Mouse (Mus musculus): ENCODE results near the gene Daxx. TPM values are rescaled to one million over a fixed set of nuclear protein-coding genes. Genes with fewer than 3 reads are reported as not detected.
"Not testable (repeated sequence)": the region's sequence is repeated elsewhere in the genome, so short reads cannot be mapped to it uniquely, and the experiment has no call there.

Gene Daxx
- polyA plus RNA-seq (2012; fragmentation: generic; extraction: Trizol), result 19.3 TPM
- long read RNA-seq, experiment 1, transcript Daxx-201 (8 exons, 2,581 nt), result major isoform, 20 of 26 reads
- long read RNA-seq, experiment 1, partial matches to known transcripts, result 4 of 26 reads
- long read RNA-seq, experiment 1, other reads (novel, unspliced or antisense), result 2 of 26 reads
- long read RNA-seq, experiment 2, transcript Daxx-201 (8 exons, 2,581 nt), result major isoform, 216 of 271 reads
- long read RNA-seq, experiment 2, partial matches to known transcripts, result 6 of 271 reads
- long read RNA-seq, experiment 2, other reads (novel, unspliced or antisense), result 45 of 271 reads

GRCm38 (mm10) chr17:33909077-33909868, at the start of gene Daxx:
Daxx (plus strand) TSS chr17:33909414.
- peak; percentile 19 for TF ChIP-seq MAX (IDR thresholded peaks at IDR 0.05)
- TF ChIP-seq MYOD1 (IDR thresholded peaks at IDR 0.05; ENCODE audit: control insufficient read depth, insufficient read length, low read depth), result no peak
- Histone ChIP-seq H3K79me3 (ENCODE audit: low read depth) (peaks cover 3% of the 10 kb centered on the region), H3K27me3 (ENCODE audit: control insufficient read depth, insufficient read depth, insufficient read length) (no peaks in the 10 kb centered on the region), H3K79me2 (ENCODE audit: control insufficient read depth, insufficient read depth) (peaks cover 43% of the 10 kb centered on the region), H3K4me3 (ENCODE audit: insufficient read depth, poor library complexity, severe bottlenecking) (peak within 1 kb of the TSS; percentile 82), H3K36me3 (ENCODE audit: control insufficient read depth, insufficient read depth) (peaks cover 29% of the 10 kb centered on the region), H3ac (ENCODE audit: control insufficient read depth, insufficient read length, low read depth) (peak within 1 kb of the TSS; percentile 98)

- TF ChIP-seq USF1 (IDR thresholded peaks at IDR 0.05; ENCODE audit: low read depth), result no peak
- peak; percentile 30 for TF ChIP-seq CTCF (IDR thresholded peaks at IDR 0.05; ENCODE audit: control insufficient read depth, insufficient read depth, insufficient read length)
- Histone ChIP-seq H3K36me3 (ENCODE audit: control insufficient read depth, insufficient read depth) (no peaks in the 10 kb centered on the region), H3K79me2 (ENCODE audit: control insufficient read depth, insufficient read depth) (no peaks in the 10 kb centered on the region), H3K79me3 (ENCODE audit: low read depth) (no peaks in the 10 kb centered on the region), H3K4me3 (ENCODE audit: insufficient read depth, poor library complexity, severe bottlenecking) (no peak overlapping the region), H3K27me3 (ENCODE audit: control insufficient read depth, insufficient read depth, insufficient read length) (no peaks in the 10 kb centered on the region), H3ac (ENCODE audit: control insufficient read depth, insufficient read length, low read depth) (no peak overlapping the region)
Measured at GRCm38 (mm10) chr17:33865330-33866030, 43.7 kb upstream of the Daxx start.

GRCm38 (mm10) chr17:33873537-33873936, 35.7 kb upstream of the Daxx start, which contains the start of gene Gm7029:
Gm7029 (plus strand) TSS chr17:33873837.
- H3K79me3 ChIP-seq (ENCODE audit: low read depth); H3K27me3 ChIP-seq (ENCODE audit: control insufficient read depth, insufficient read depth, insufficient read length); H3K79me2 ChIP-seq (ENCODE audit: control insufficient read depth, insufficient read depth); H3ac ChIP-seq (ENCODE audit: control insufficient read depth, insufficient read length, low read depth); H3K4me3 ChIP-seq (ENCODE audit: insufficient read depth, poor library complexity, severe bottlenecking): not testable (repeated sequence)
- H3K36me3 ChIP-seq (ENCODE audit: control insufficient read depth, insufficient read depth), result peaks cover 22% of the 10 kb centered on the region

GRCm38 (mm10) chr17:33874411-33874810, 34.8 kb upstream of the Daxx start:
- TF ChIP-seq USF1 (IDR thresholded peaks at IDR 0.05; ENCODE audit: low read depth), result no peak
- TF ChIP-seq MAX (IDR thresholded peaks at IDR 0.05), result no peak
- TF ChIP-seq CTCF (IDR thresholded peaks at IDR 0.05; ENCODE audit: control insufficient read depth, insufficient read depth, insufficient read length), result no peak
- TF ChIP-seq MYOD1 (IDR thresholded peaks at IDR 0.05; ENCODE audit: control insufficient read depth, insufficient read length, low read depth), result no peak
- TF ChIP-seq MYOG (IDR thresholded peaks at IDR 0.05; ENCODE audit: control insufficient read depth, extremely low read depth, insufficient read length), result no peak
- no peak for TF ChIP-seq FOSL1 (IDR thresholded peaks at IDR 0.05; ENCODE audit: insufficient read depth, low read length, poor library complexity, severe bottlenecking)
- Histone ChIP-seq H3K79me2 (ENCODE audit: control insufficient read depth, insufficient read depth) (no peaks in the 10 kb centered on the region), H3K27me3 (ENCODE audit: control insufficient read depth, insufficient read depth, insufficient read length) (no peaks in the 10 kb centered on the region), H3K36me3 (ENCODE audit: control insufficient read depth, insufficient read depth) (peaks cover 25% of the 10 kb centered on the region), H3ac (ENCODE audit: control insufficient read depth, insufficient read length, low read depth) (no peak overlapping the region), H3K79me3 (ENCODE audit: low read depth) (no peaks in the 10 kb centered on the region), H3K4me3 (ENCODE audit: insufficient read depth, poor library complexity, severe bottlenecking) (no peak overlapping the region)

GRCm38 (mm10) chr17:33875797-33876196, 33.4 kb upstream of the Daxx start:
- not testable (repeated sequence) for H3K27me3 ChIP-seq (ENCODE audit: control insufficient read depth, insufficient read depth, insufficient read length); H3K4me3 ChIP-seq (ENCODE audit: insufficient read depth, poor library complexity, severe bottlenecking); H3K79me3 ChIP-seq (ENCODE audit: low read depth); H3ac ChIP-seq (ENCODE audit: control insufficient read depth, insufficient read length, low read depth); H3K79me2 ChIP-seq (ENCODE audit: control insufficient read depth, insufficient read depth)
- peaks cover 32% of the 10 kb centered on the region for H3K36me3 ChIP-seq (ENCODE audit: control insufficient read depth, insufficient read depth)

- H3K79me3 ChIP-seq (ENCODE audit: low read depth), result peaks cover 22% of the 10 kb centered on the region
- peaks cover 24% of the 10 kb centered on the region for H3K36me3 ChIP-seq (ENCODE audit: control insufficient read depth, insufficient read depth)
- H3K27me3 ChIP-seq (ENCODE audit: control insufficient read depth, insufficient read depth, insufficient read length); H3ac ChIP-seq (ENCODE audit: control insufficient read depth, insufficient read length, low read depth); H3K4me3 ChIP-seq (ENCODE audit: insufficient read depth, poor library complexity, severe bottlenecking): not testable (repeated sequence)
- peaks cover 36% of the 10 kb centered on the region for H3K79me2 ChIP-seq (ENCODE audit: control insufficient read depth, insufficient read depth)
Measured at GRCm38 (mm10) chr17:33884320-33884719, 24.9 kb upstream of the Daxx start.

GRCm38 (mm10) chr17:33887802-33888201, 21.4 kb upstream of the Daxx start:
- H3K4me3 ChIP-seq (ENCODE audit: insufficient read depth, poor library complexity, severe bottlenecking); H3K27me3 ChIP-seq (ENCODE audit: control insufficient read depth, insufficient read depth, insufficient read length); H3ac ChIP-seq (ENCODE audit: control insufficient read depth, insufficient read length, low read depth); H3K36me3 ChIP-seq (ENCODE audit: control insufficient read depth, insufficient read depth): not testable (repeated sequence)
- Histone ChIP-seq H3K79me3 (ENCODE audit: low read depth) (peaks cover 25% of the 10 kb centered on the region), H3K79me2 (ENCODE audit: control insufficient read depth, insufficient read depth) (peaks cover 44% of the 10 kb centered on the region)

- Histone ChIP-seq H3K79me2 (ENCODE audit: control insufficient read depth, insufficient read depth) (peaks cover 44% of the 10 kb centered on the region), H3K79me3 (ENCODE audit: low read depth) (peaks cover 25% of the 10 kb centered on the region)
- H3K36me3 ChIP-seq (ENCODE audit: control insufficient read depth, insufficient read depth); H3ac ChIP-seq (ENCODE audit: control insufficient read depth, insufficient read length, low read depth); H3K27me3 ChIP-seq (ENCODE audit: control insufficient read depth, insufficient read depth, insufficient read length); H3K4me3 ChIP-seq (ENCODE audit: insufficient read depth, poor library complexity, severe bottlenecking): not testable (repeated sequence)
Measured at GRCm38 (mm10) chr17:33888230-33888629, 21.0 kb upstream of the Daxx start.

GRCm38 (mm10) chr17:33889941-33890532, 19.2 kb upstream of the Daxx start:
- Histone ChIP-seq H3K79me2 (ENCODE audit: control insufficient read depth, insufficient read depth) (peaks cover 44% of the 10 kb centered on the region), H3K79me3 (ENCODE audit: low read depth) (peaks cover 25% of the 10 kb centered on the region), H3K4me3 (ENCODE audit: insufficient read depth, poor library complexity, severe bottlenecking) (peak overlapping the region; percentile 65), H3ac (ENCODE audit: control insufficient read depth, insufficient read length, low read depth) (peak overlapping the region; percentile 77)
- not testable (repeated sequence) for H3K36me3 ChIP-seq (ENCODE audit: control insufficient read depth, insufficient read depth); H3K27me3 ChIP-seq (ENCODE audit: control insufficient read depth, insufficient read depth, insufficient read length)
